Mouse (Mus musculus) bone marrow, adult 2 months (tissue): ENCODE measurements around the gene Togaram2.

Experiments used
- CTCF ChIP-seq: fragments of 200-500 bp; IDR thresholded peaks from 2 replicates; pipeline ENCODE4 v1.5.1; 2011; ENCODE audit warnings: low read length, control low read depth; ENCODE audit not compliant: control insufficient read depth, insufficient read depth
- POLR2A ChIP-seq: fragments of 200-500 bp; IDR thresholded peaks from 2 replicates; pipeline ENCODE4 v1.6.1; 2011; ENCODE audit warnings: low read depth, mild to moderate bottlenecking, control low read depth, low read length, borderline replicate concordance; ENCODE audit not compliant: control insufficient read depth

DNA sequence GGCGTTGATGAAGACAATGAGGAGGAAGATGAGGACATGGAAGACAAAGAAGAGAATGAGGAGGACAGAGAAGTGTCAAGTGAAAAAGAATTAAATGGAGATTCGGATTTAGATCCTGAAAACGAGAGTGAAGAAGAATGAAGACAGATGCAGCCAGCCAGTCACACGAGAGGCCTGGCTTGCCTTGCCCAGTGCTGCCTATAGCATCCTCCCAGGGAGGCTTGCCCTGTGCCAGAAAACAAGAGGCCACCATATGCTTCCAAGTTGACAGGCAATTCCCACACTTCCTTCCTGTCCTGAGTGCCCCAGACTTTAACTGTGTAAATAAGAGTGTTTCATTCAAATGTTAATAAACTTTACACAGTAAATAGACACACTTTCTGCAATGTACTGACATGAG is 15.5 kb upstream of the Togaram2 start:
- TF ChIP-seq POLR2A: no peak
- TF ChIP-seq CTCF: no peak
